Mouse (Mus musculus): ENCODE results near the gene Rasgef1b.

Gene Rasgef1b

DNA sequence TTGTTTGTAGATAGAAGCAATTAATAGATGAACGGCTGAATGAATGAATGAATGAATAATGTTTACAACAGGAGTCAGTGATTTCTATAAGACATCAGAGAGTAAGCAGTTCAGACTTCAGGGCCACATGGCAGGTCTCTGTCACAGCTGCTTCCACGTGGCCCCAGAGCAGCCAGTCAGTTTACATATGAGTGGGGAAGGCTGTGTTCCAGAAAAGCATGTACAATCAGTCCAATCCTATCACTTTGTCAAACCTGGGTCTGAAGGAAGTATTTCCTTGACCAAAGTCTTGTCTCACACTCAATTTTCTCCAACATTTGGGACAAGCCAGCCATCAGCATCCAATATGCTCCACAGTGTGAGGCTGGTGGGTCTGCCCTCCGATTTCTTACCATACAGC lies 278.4 kb downstream of the Rasgef1b start:
- DNase-seq (ENCODE audit: low read depth), result no peak

DNA sequence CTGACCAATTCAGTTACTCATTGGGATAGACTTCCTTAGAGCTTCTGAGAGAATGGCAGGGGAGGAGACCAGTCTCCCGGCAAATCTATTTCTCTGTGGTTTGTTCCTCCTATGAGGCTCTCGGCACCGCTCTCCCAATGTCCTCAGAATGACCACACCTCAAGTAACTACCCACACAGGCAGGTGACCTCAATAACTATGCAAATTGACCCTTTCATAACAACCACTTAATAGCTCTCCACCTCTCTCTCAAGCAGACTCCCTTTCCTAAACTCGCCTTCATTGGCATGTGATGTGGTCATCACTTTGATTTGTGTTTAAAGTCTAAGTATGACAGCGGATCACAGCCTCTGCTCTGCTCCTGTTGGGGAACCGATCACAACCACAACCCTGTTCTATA lies 281.4 kb downstream of the Rasgef1b start:
- DNase-seq (ENCODE audit: low read depth), result no peak

DNA sequence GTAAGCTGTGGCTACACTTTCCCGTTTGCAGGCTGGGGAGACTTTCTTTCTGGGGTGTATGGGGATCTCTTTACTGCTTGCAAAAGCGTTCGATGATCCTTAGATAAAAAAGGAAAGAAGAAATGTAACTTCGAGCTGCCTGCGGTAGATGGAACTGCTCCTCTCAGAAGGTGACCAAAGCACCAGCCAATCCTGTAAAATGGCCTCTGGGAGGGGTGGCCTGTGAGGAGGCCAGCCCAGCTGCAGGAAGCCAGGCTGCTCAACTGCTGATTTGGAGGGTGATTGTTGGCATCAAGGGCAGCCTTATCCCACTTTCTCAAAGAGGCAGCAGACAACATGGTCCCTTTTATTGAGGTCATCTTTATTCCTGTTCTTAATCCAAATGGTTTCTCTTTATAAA lies 283.6 kb downstream of the Rasgef1b start:
- DNase-seq (ENCODE audit: low read depth), result no peak

DNA sequence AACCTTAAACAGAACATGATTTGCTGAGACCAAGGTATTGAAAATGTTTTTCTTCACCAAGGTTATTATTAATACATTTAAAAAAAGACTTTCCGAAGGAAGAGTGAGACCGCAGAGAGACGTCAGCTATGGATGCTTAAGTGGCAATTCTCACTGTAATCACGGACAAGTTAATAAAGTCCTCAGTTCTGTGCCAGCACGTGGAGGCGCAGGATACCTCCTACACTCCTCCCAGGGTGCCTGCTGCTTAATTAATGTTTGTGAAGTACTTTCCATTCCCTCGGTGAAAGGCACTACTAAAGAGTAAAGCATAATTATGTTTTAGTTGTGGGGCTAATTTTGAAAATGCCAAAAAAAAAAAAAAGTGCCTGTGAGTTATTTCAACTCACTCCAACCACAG lies 284.1 kb downstream of the Rasgef1b start:
- no peak for DNase-seq (ENCODE audit: low read depth)

DNA sequence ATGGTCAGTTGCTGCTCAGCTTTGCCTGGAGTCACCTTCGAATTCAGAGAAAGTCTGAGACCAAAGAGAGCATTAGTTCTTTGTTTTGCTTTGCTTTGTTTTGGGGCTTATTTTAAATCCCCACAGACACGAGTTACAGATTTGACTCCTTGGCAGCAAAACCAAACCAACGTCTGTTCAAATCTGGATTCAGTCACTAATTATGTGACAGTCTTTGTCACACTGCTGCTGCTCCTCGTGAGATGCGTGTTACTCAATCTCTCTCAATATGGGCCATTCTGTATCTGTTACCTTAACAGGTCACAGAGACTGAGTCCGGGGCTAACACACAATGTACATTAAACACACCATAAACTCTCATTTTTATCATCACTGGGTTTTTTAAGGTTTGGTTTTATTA lies 288.8 kb downstream of the Rasgef1b start:
- no peak for DNase-seq (ENCODE audit: low read depth)

DNA sequence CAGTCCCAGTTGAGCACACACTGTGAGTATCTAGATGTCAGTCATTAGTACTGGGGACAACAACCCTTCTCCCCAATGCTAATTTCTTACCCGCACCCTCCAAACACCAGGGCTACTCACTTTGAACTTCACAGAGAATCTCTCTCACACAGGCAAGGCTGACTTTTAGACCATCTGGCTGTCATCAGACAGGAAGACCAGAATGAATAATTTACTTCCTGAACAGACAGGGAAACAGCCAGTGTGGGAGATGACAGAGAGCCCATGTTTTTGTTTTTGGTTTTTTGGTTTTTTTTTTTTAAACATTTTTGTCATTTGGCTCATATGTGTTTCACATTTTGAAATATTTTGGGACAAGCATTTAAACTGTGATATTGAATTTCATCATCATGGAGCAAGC lies 290.3 kb downstream of the Rasgef1b start:
- DNase-seq (ENCODE audit: low read depth), result no peak

DNA sequence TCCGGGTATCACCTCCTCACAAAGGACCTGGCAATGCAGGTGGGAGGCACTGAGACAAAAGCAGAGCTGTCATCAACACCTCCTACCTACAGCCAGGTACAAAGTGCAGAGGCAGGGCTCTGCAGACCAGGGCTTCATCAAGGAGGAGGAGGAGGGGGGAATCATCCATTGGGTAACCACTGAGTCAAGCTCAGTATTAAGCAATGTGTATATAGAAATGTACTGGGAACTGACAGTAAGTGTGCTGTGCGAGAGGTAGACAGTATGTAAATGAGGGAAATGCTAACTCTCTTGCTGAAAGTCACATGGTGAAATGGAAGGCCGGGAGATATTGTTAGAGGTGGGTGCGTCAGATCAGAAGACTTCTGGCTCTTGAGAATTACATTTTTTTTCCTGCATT lies 294.6 kb downstream of the Rasgef1b start:
- no peak for DNase-seq (ENCODE audit: low read depth)

DNA sequence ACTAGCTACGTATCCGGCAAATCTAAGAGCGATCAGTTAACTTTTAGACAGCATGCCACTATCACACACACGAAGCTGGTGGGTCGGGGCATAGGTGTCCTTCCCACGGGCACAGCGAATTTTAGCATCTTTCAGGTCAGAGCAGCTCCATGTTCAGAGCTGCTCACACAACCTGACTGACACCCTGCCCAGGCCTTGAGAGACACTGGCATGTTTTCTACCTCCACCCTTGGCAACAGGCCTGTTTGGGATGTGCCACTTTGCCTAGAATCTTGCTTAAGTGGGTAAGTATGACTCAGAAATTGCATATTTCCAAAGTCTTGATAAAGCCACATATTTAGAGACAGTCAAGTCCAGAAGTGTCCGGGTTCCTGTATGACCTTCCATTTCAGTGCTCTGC lies 296.4 kb downstream of the Rasgef1b start:
- no peak for DNase-seq (ENCODE audit: low read depth)

DNA sequence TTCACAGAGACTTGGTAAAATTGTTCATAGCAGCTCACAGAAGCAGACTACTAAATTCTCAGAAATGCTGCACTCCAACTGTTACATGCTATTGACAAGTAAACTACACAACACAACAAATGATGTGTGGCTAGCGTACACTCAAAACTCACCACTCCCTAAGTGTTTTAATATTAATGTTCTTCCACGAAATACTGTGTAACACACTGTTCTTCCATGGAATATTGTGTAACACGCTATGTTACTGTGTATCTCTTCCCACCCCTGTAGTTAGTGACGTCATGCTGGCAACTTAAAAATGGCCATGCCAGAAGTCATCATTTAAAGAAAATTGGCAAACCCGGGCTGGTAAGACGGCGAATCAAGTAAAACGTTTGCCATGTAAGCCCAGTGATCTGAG lies 299.6 kb downstream of the Rasgef1b start:
- DNase-seq (ENCODE audit: low read depth), result no peak

DNA sequence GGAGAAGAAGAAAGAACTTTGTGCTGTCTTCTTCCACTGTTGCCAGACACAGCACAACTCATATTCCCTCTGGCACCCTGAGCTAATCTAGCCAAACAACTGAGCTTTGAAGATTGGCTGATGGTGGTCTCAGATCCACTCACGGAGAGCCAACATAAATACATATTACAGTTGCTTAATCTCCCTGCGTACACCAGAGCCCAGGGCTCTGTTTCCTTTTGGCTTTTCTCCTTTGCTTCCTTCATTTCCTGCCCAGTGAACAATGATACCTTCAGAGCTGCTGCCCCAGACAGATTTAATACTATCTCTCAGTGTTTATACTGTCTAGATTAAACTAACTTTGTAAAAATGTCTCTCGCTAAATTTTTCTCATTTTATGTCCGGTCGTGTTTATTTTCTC lies 300.2 kb downstream of the Rasgef1b start:
- DNase-seq (ENCODE audit: low read depth), result no peak

DNA sequence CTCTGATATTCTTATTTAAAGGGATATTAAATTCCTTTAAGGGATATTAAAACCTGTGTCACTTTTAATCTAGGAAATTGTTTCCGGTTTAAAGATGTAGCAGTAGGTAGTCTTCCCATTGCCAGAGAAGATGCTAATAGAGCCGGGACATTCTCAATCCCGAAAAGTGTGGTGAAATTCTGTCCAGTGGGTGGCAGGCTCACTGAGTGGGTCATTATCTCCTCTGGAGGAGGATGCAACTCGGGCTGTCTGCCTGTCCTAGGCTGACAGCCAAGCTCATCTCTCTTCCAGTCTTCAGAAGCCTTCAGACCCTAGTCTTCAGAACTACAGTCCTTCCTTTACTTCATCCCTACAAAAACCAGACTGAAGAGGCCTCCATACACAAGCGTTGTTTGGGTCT lies 305.6 kb downstream of the Rasgef1b start:
- no peak for DNase-seq (ENCODE audit: low read depth)

DNA sequence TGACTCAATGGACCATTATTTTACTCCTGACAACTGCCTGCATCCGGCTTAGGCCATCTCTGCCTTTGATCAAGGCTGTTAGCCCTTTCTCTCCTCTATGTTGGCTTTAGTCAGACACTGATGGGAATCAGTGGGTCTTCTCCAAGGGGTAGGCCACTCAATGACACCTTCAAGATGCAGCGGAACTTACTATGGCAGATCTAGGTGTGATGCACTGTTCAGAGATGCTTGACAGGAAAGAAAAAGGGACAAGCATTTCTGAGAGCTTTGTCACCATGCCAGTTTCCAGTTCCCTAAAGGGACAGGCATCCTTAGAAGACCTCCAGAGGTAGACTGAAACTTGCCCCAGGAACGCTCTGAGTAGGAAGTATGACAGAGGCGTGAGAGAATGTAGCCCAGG lies 306.0 kb downstream of the Rasgef1b start:
- DNase-seq (ENCODE audit: low read depth), result no peak

DNA sequence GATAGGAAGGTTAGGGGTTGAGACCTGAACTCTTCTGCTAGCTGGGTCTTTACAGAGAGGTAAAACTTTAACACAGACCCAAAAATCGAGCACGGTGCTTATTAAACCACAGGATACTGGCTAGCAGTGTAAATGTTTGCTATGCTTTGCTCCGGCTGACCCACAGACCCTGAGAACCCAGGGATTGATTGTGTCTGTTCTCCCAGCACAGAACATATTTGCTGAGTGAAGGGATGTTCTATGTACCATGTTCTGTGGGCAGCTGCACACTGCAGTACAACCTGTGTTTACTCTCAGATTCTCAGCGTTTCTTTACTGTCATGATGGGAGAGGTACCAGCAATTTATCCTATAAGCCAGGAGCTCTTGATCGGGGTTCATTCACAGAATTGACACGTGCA lies 306.8 kb downstream of the Rasgef1b start:
- DNase-seq (ENCODE audit: low read depth), result no peak

DNA sequence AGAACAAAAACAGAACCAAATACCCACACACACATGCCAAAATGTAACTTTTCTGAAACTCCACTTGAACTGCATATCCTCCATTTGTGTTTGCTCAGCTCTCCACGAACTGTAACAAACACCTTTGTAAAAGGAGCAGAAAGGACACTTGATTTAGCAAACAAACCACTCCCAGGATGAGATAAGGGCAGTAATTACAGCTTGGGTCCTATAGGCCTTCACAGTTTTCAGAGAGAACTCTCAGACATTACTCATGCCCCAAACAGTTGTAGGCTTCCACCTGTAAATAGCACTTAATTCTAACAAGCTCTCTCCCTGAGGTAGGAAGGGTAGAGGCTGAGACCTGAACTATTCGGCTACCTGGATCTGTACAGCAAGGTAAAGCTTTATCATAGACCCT lies 309.0 kb downstream of the Rasgef1b start:
- DNase-seq (ENCODE audit: low read depth), result no peak

DNA sequence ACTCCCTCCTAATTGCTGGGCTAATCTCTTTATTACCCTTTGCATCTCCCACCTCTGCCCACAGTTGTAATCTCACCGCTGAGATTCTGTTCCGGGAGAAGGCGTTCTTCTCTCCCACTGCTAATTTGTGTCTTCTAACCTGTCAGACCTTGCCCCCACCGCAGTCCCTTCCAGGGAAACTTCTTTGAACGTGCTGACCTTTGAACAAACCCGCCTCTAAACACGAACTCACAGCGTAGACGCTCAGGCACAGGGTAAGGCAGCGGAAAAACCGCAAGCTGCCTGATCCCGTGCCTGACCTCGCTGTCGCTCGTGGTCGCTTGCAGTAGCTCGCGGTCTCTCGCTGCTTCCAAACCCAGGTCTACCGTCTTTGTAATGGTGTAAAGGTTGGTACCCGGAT lies 312.0 kb downstream of the Rasgef1b start:
- DNase-seq (ENCODE audit: low read depth), result no peak

DNA sequence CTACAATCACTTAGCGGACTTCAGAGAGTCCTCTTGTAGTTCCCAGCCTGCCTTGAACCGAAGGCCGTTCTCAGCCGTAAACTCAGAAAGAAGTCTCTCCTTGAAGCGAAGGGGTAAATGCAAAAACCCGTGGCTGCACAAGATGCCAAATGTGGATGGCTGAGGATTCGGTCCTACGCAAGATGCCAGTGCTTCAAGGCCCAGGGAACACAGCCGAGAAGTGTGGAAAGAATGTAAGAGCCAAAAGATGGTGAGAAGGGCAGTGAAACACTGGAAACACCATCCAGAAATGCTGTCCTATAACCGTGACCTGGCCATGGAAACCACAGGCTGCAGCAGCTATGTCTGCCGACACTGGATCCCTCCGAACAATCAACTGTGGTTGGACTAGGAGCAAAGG lies 313.2 kb downstream of the Rasgef1b start:
- no peak for DNase-seq (ENCODE audit: low read depth)

DNA sequence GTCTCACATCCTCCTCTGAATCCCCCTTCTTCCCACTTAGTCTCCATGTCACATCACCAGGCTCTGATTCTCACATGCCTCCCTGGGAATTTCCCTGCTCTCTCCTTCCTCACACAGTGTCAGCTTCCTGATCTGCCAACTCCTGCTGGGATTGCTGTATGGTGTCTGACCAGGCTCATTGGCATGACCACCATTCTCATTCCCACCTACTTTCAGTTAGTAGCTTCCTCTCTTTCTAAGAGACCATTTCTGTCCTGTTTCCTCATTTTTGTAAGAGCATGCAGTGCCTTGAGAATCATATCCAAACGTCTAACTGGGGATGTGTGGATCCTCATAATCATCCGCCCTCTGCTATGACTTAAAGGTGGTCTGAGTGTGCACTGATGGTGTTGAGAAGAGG lies 313.8 kb downstream of the Rasgef1b start:
- no peak for DNase-seq (ENCODE audit: low read depth)

DNA sequence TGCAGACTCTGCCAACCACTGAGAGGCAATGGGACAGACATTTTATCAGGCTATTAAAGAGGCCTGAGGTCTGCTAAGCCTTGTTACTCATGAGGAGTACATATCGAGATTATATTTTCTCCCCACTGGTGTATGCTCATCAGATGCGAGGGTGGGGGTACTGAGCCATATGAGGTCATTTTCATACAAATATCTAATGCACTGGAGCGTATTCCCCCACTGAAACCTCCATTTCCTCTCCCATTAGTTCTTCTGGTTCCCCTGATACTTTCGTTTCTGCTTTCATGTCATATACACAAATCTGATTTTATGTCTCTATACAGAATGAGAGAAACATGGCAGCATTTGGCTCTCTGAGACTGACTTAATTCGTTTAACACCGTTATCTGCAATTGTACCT lies 314.6 kb downstream of the Rasgef1b start:
- no peak for DNase-seq (ENCODE audit: low read depth)

DNA sequence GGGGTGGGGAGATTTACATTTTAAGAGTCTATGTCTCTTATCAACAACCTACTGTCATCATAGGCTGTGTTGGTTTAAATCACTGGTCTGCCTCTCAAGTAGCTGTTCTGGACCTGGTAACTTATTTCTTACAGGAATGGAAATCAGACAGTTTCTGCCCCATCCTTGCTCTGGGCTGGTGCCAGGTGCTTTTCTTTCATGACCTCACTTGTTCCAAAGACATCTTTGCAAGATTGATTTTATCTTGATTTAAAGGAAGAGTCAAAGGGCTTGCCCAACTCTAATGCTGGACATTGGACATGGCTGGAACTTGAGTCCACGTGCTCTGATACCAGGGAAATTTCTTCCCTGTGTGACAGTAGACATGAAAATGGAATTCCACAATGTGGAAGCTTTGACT lies 315.0 kb downstream of the Rasgef1b start:
- no peak for DNase-seq (ENCODE audit: low read depth)

DNA sequence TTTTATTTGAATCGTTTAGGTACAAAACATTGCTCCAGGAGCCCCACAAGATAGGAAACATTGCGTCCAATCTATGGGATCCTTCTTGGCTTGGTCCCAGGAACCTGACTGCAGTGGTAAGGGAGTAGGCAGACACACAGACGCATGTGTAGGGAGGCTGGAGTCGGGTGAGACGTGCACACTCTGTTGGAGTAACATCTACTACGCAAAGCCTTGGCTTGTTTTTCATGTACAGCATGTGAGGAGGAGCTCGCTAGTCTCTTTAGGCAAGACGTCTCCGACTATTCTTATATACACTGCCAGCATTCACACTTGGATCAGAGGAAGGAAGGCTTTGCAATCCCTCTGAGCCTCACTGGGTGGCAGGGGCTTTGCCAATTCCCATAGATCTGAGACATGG lies 315.5 kb downstream of the Rasgef1b start:
- DNase-seq (ENCODE audit: low read depth), result no peak

DNA sequence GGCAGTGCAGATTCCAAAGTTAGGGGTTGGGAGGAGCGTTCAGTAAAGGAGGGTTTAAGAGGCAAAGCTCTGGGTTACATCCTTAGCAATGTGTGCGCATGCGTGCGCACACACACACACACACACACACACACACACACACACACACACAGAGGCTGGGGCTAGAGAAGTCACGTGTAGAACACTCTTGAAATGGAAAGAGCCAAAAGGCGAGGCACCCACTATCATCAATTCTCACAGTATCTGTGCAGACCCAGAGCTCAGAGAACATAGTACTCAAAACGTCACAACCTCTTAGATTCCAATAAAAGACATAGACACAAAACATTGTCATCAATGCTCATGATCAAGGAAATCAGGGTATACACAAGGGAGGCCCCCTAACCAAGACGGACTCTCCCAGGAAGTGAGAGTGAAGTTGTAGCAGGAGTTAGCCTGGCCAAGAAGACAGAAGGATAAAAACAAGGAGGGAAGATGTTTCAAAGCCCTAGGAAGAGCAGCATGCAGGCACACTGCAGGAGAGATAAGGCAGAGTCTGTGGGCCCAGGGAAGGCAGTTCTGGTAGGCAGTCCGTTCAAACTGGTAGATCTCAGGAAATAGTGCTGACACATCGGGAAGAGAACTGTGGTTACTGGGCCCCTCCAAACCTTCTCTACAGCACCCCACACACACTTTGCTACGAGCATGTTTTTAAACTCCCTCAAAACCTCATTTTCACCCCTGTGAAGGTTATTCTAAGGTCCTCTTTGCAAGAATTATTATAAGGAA lies 324.3 kb downstream of the Rasgef1b start:
- no peak for DNase-seq (ENCODE audit: low read depth)

DNA sequence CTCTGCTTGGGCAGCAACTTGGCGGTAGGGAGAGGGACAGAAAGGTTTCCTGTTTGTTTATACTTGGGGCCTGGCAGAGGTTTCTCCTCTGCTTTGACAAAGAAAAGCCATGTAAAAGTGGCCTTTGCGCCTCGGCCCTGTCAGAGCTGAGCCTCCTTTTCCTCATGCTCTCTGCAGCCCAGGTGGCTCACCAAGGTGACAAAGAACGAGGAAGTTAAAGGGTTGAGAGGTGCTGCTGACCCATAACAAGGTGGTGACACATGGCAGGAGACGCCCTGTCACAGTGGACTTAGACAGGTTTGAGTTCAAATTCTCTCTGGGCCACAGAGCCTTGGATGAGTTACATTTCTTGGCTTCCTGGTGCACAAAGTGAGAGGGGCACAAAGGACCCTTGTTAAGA lies 325.5 kb downstream of the Rasgef1b start:
- no peak for DNase-seq (ENCODE audit: low read depth)

DNA sequence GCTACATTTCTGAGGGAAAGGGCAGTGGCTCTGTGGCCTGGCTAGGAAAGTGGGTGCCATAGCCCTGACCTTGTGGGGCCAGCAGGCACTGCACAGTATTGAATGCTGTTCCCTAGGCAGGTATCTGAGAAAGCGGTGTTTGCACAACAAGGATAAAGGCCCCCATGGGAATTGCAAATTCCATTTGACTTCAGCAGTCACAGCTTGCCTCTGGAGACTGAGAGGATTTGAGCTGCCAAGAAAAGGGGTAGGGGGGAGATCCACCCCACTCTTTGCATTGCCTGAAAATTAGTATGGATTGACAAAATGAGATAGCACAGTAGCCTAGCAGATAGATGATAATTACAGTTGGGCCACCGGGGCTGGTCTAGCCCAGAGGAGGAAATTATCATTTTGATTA lies 326.1 kb downstream of the Rasgef1b start:
- no peak for DNase-seq (ENCODE audit: low read depth)

DNA sequence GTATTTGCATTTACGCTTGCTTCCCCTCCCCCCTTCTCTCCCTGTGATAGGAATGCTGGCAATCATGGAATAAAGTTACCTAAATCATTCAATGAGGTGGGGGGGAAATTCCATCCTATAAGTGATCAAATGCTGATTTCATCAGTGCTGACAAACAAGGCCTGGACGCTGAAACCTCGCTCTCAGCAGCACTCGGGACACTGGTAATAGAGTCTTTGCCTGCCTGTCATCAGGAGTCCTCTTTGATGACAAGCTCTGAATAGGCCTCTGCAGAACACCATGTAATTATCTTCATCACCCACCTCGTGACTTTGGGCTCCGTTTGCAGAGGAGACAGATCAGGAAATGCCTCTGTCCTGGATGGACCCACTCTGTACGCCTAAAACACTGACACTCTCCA lies 326.6 kb downstream of the Rasgef1b start:
- DNase-seq (ENCODE audit: low read depth), result no peak
